Mouse (Mus musculus): ENCODE data around the gene Grin1. TPM values are rescaled to one million over a fixed set of nuclear protein-coding genes. Genes with fewer than 3 reads are reported as not detected.

Gene Grin1
- polyA plus RNA-seq, 1 experiment = 286 TPM

- no peak overlapping the region for H3K4me3 ChIP-seq (ENCODE audit: insufficient read depth, low read depth, low read length)
- TF ChIP-seq POLR2A (IDR thresholded peaks at IDR 0.05; ENCODE audit: insufficient read depth, low read depth, low read length) (no peak), CTCF (IDR thresholded peaks at IDR 0.05; ENCODE audit: insufficient read depth, low read depth, low read length) (no peak; the same call in 1 of the 2 replicates)
- peaks cover 83% of the 10 kb centered on the region for H3K4me1 ChIP-seq (ENCODE audit: control insufficient read depth, insufficient read depth, low read length)
- 17% methylated on average over 32 of the region's 32 CpGs for WGBS
- peak overlapping the region; percentile 34; the same call in 1 of the 2 replicates for H3K27ac ChIP-seq (ENCODE audit: insufficient read depth, low read depth, low read length)
These were observed 27.6 kb downstream of the Grin1 start for GRCm38 (mm10) chr2:25291184-25292053.

- H3K4me3 ChIP-seq (ENCODE audit: insufficient read depth, low read depth, low read length) = no peak overlapping the region
- no peak; the same call in 1 of the 2 replicates for TF ChIP-seq POLR2A (IDR thresholded peaks at IDR 0.05; ENCODE audit: insufficient read depth, low read depth, low read length)
- peak; percentile 23; the same call in 1 of the 2 replicates for TF ChIP-seq CTCF (IDR thresholded peaks at IDR 0.05; ENCODE audit: insufficient read depth, low read depth, low read length)
- H3K4me1 ChIP-seq (ENCODE audit: control insufficient read depth, insufficient read depth, low read length) = peaks cover 82% of the 10 kb centered on the region
- H3K27ac ChIP-seq (ENCODE audit: insufficient read depth, low read depth, low read length) = peak overlapping the region; percentile 34; the same call in 1 of the 2 replicates
- 1% methylated on average over 18 of the region's 18 CpGs for WGBS
These were observed 28.2 kb downstream of the Grin1 start for GRCm38 (mm10) chr2:25290816-25291130.

- TF ChIP-seq POLR2A (IDR thresholded peaks at IDR 0.05; ENCODE audit: insufficient read depth, low read depth, low read length) (peak; percentile 17), CTCF (IDR thresholded peaks at IDR 0.05; ENCODE audit: insufficient read depth, low read depth, low read length) (no peak)
- peak overlapping the region; percentile 29; the same call in 1 of the 2 replicates for H3K27ac ChIP-seq (ENCODE audit: insufficient read depth, low read depth, low read length)
- WGBS = 2% methylated on average over 54 of the region's 54 CpGs
- peaks cover 77% of the 10 kb centered on the region for H3K4me1 ChIP-seq (ENCODE audit: control insufficient read depth, insufficient read depth, low read length)
- peak overlapping the region; percentile 14; the same call in 1 of the 2 replicates for H3K4me3 ChIP-seq (ENCODE audit: insufficient read depth, low read depth, low read length)
These were observed 28.7 kb downstream of the Grin1 start for GRCm38 (mm10) chr2:25290101-25290815.

- Histone ChIP-seq H3K4me3 (ENCODE audit: insufficient read depth, low read depth, low read length) (peak within 1 kb of the TSS; percentile 14; the same call in 1 of the 2 replicates), H3K4me1 (ENCODE audit: control insufficient read depth, insufficient read depth, low read length) (peaks cover 72% of the 10 kb centered on the region), H3K27ac (ENCODE audit: insufficient read depth, low read depth, low read length) (peak within 1 kb of the TSS; percentile 29; the same call in 1 of the 2 replicates)
- 8% methylated on average over 11 of the region's 11 CpGs for WGBS
- TF ChIP-seq POLR2A (IDR thresholded peaks at IDR 0.05; ENCODE audit: insufficient read depth, low read depth, low read length) (no peak), CTCF (IDR thresholded peaks at IDR 0.05; ENCODE audit: insufficient read depth, low read depth, low read length) (no peak)
These were observed 29.3 kb downstream of the Grin1 start, which contains the start of gene Lrrc26 for GRCm38 (mm10) chr2:25289651-25290050. Gene Lrrc26, plus strand, starts transcription at chr2:25289915.

GRCm38 (mm10) chr2:25288734-25289345 lies 30.1 kb downstream of the Grin1 start:
- TF ChIP-seq CTCF (IDR thresholded peaks at IDR 0.05; ENCODE audit: insufficient read depth, low read depth, low read length) = no peak
- 0 out of 2 replicates have a peak, but pooled peaks have one; percentile 29 for TF ChIP-seq POLR2A (IDR thresholded peaks at IDR 0.05; ENCODE audit: insufficient read depth, low read depth, low read length)
- H3K4me3 ChIP-seq (ENCODE audit: insufficient read depth, low read depth, low read length) = no peak overlapping the region
- 66% methylated on average over 7 of the region's 7 CpGs for WGBS
- H3K27ac ChIP-seq (ENCODE audit: insufficient read depth, low read depth, low read length) = no peak overlapping the region
- H3K4me1 ChIP-seq (ENCODE audit: control insufficient read depth, insufficient read depth, low read length) = peaks cover 64% of the 10 kb centered on the region

- TF ChIP-seq POLR2A (IDR thresholded peaks at IDR 0.05; ENCODE audit: insufficient read depth, low read depth, low read length) (no peak), CTCF (IDR thresholded peaks at IDR 0.05; ENCODE audit: insufficient read depth, low read depth, low read length) (no peak)
- H3K4me1 ChIP-seq (ENCODE audit: control insufficient read depth, insufficient read depth, low read length) = peaks cover 57% of the 10 kb centered on the region
- H3K4me3 ChIP-seq (ENCODE audit: insufficient read depth, low read depth, low read length) = no peak within 1 kb of the TSS
- 35% methylated on average over 6 of the region's 6 CpGs for WGBS
- H3K27ac ChIP-seq (ENCODE audit: insufficient read depth, low read depth, low read length) = no peak within 1 kb of the TSS
These were observed 30.9 kb downstream of the Grin1 start, which contains the start of gene Tmem210 for GRCm38 (mm10) chr2:25287927-25288649. Gene Tmem210, plus strand, starts transcription at chr2:25288145.

- Histone ChIP-seq H3K27ac (ENCODE audit: insufficient read depth, low read depth, low read length) (no peak overlapping the region), H3K4me1 (ENCODE audit: control insufficient read depth, insufficient read depth, low read length) (peaks cover 47% of the 10 kb centered on the region), H3K4me3 (ENCODE audit: insufficient read depth, low read depth, low read length) (no peak overlapping the region)
- TF ChIP-seq CTCF (IDR thresholded peaks at IDR 0.05; ENCODE audit: insufficient read depth, low read depth, low read length) (no peak), POLR2A (IDR thresholded peaks at IDR 0.05; ENCODE audit: insufficient read depth, low read depth, low read length) (no peak)
- WGBS = 33% methylated on average over 7 of the region's 7 CpGs
These were observed 31.9 kb downstream of the Grin1 start for GRCm38 (mm10) chr2:25286837-25287636.

All from olfactory bulb, adult 2 months (tissue).